Mouse (Mus musculus) 3134 (cell line): Measurements from ENCODE around the gene Mafg.
A peak's percentile ranks its signal among the peaks of the same experiment; 100 is the strongest.
"Not testable (repeated sequence)": the region's sequence is repeated elsewhere in the genome, so short reads cannot be mapped to it uniquely, and the experiment has no call there.

Experiments
- DNase-seq: peaks from one replicate; pipeline ENCODE4 v3.0.0-alpha.2; 2011; ENCODE audit warnings: low spot score; ENCODE audit not compliant: insufficient read length; ENCODE audit errors: extremely low read depth

Gene Mafg

DNA sequence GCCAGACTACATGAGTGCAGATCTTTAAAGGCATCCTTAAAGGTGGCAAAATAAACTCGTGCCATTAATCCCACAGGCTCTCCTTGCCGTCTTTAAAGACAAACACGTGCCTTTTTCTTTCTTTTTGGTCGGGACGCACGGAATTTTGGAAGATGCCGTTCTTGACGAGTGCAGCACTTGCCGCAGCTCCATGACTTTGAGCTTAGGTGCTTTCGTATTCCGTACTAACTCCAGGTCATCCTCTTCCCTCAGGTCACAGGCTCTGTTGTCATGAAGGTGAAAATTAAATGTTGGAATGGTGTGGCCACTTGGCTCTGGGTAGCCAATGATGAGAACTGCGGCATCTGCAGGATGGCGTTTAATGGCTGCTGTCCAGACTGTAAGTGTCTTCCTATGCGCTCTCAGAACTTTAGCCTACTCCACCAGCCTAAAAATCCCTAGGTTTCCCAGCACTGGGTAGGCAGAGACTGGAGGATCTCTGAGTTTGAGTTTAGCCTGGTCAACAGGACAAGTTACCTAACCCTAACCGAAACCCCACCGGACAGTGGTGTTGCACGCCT, 34.3 kb downstream of the Mafg start:
- no peak for DNase-seq

DNA sequence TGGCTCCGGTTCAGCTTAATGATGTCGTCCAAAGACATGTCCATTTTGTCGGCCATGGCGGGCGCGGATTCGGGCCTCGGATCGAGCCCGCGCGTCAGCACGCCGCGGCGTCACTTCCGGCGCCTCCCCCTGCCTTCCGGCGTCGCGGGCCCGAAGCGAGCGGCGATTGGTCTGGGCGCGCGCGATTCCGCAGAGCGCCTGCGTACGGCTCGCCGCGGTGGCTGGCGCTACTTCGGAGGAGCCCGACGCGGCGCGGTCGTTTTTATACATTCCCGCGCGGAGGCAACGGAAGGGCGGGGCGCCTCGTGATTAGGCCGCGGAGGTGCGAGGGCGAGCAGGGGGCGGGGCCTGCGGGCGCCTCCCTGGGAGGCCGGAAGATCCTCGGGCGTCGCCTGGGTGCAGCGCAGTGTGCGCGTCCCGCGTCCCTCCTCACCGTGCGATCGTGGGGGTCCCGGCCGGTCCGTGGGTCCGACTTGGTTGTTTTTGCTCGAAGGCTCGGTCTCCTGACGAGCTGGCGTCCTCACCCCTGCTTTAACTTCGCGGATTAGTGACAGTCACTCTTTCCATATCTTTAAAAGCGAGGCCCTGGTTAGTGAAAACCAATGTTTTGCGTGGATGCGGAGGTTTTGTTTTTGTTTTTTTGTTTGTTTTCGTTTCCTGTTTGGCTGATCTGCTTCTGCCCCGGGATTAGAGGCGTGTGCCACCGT, 35.0 kb downstream of the Mafg start, which contains the start of the genes Alyref and Anapc11:
Gene Alyref (minus strand): TSS at position 83 of the 707 bp plus-strand sequence.
Gene Anapc11 (plus strand): TSS at position 139 of the 707 bp plus-strand sequence.
- DNase-seq, result peak; percentile 98

DNA sequence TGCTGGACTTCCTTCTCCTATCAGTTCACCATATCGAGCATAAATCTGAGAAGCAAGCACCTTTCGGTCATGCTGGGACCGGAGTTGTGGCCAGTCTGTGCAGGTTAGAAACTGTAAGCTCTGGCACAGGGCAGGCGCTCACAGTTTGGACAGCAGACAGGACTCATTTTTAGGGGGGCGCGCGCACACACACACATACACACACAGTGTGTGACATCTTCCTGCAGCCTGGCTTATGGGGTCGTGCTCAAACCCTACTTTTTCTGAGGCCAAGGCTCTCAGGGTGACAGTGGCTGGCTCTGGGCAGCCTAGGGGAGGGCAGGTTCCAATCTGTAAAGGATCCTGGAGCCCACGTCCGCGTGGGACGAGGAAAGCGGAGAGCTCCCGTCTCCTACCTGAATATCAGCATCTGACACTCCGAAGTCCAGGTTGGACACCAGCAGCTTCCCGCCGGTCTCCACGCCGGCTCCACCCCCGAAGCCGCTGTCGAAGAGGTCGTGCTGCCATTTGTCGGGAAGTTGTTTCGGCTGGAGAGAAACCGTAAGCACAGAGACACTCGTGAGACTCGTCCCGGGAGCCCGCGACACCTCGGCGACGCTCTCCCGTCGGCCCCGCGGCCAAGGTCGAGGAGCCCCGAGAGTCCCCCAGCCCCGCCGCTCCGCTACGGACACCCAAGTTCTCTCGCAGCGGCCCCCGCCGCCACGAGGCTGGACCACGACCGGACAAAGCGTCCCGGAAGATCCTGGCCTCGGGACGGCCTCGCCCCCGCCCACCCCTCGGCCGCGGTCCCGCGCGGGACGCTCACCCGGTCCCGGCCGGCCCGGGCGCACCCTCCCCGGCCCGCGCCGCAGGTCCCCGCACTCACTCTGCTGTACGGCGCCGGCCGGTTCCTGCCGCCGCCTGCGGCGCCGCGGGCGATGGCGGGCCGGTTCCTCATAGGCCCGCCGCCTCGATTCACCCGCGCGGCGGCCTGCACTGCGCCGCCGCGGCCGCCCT, 35.9 kb downstream of the Mafg start:
- DNase-seq, result peak; percentile 64

DNA sequence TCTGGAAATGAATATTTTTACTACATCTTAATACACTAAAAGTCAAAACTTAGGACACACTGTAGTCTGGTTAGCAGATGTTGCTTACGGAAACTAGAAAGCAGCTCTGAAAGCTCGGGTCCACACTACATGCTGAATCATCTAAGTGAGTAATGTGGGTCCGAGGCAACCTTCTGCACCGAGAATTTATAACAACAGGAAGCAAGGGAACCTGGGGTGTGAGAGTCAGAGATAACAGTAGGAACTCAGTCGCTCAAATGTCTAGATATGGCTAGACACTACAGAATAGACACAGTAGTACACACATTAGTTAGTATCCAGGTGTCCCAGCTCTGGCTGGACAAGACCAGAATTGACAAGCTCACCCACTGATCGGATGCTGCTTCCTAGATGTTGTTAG, 44.9 kb downstream of the Mafg start:
- no peak for DNase-seq

DNA sequence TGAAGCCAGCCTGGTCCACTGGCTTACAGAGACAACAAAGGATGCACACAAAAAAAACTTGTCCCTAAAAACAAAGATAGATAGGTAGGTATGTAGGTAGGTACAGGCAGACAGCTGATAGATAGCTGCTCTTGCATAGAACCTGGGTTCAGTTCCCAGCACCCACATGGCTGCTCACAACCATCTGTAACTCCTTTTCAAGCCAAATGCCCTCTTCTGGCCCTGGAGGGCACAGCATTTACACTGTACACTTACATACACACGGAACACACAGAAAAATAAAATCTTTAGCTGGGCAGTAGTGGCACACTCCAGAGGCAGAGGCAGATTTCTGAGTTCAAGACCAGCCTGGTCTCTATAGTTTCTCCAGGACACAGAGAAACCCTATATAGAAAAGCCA, 49.5 kb downstream of the Mafg start:
- DNase-seq, result no peak

DNA sequence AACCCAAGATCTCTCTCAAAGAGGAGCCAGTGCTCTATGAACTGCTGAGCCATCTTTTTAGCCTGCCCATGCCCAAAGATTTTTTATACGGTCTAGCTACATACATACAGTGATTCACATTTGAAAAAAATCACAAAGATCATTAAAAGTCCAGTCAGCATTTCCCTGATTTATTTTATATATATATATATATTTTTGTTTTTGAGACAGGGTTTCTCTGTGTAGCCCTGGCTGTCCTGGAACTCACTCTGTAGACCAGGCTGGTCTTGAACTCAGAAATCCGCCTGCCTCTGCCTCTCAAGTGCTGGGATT, 50.5 kb downstream of the Mafg start:
- DNase-seq, result not testable (repeated sequence)

DNA sequence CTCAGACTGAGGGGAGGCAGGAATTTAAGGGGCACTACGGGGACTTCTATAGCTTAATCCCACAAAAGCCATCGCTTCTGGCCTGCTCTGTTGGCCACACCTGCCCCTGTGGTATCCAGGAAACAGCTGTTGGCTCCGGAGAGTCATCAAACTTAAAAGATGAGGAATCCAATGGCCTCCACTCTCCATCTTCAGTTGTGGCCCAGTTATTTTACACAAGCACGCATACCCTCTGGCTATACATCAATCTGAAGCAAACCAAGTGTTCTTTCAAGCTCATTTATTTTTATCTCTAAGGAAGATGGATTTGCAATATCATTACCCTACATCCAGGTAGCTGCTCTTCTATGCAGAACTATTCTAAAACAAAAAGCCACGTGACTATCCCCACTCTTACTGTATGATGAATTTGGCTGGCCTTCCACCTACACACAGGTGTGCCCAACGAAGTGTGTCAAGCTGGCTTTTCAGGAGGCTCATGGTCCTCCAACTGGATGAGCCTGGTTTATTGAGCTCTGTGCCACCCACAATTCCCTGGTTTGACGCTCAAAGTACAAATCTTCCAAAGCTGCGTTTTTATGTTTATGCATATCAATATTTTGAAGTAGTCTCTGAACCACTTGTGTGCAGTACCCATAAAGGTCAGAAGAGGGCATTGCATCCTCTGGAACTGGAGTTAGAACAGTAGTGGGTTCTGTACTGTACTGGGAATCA, 51.0 kb downstream of the Mafg start:
- no peak for DNase-seq

DNA sequence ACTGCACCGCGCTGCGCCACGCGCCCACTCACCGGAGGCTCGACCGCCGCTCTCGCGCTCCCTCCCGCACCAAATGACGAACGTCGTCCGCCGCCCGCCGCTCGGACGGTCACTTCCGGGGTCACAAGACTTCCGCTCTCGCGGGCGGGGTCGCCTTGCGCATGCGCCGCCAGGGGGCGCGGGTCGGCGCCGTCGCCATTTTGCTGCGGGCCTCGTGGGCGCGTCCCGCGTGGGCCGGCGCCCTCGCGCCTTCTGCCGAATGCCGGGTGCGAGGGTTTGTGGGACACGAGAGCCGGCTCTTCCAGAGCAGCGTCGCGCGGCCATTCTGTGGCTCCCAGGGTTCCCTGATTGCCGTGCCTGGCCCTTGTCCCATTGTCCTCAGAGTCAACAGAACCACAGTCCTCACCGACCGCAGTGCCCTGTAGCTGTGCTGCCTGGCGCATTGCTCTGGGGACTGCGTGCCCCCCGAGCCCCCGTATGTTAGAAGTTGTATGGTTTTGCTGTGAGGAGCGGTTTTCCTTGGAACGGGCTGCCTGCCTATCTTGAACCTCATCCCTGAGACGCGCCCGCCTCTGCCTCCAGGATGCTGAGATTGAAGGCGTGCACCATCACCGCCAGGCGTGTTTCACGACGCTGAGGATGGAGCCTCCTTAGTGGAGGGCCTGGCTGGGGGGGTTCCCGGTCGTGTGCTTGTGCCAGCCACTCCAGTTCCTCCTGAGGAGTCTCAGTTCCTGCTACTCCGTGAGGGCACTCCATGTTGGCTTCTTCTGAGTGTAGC, 51.7 kb downstream of the Mafg start, which contains the start of gene Arhgdia:
Gene Arhgdia (minus strand): TSS at position 135 of the 778 bp plus-strand sequence.
- DNase-seq, result peak; percentile 90

DNA sequence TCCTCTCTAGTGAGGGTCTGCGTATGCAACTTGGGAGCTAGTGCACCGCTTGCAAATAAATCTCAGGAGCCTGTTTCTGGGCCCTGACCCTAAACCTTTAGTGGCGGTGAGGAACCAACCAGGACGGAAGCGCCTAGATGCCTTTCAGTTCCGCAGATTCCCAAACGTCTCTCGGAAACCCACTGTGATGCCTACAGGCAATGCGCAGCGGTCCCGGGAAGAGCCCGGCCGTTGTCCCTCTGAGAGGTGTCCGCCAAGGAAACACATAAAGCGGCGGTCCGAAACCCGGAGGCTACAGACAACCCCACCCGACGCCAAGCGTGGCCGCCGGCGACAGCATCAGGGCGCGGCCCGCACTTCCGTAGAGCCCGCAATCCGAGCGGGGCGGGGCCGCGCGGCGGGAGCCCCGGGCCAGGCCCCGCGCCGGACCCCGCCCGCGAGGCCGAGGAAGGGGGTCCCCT, 52.5 kb downstream of the Mafg start:
- peak; percentile 66 for DNase-seq

DNA sequence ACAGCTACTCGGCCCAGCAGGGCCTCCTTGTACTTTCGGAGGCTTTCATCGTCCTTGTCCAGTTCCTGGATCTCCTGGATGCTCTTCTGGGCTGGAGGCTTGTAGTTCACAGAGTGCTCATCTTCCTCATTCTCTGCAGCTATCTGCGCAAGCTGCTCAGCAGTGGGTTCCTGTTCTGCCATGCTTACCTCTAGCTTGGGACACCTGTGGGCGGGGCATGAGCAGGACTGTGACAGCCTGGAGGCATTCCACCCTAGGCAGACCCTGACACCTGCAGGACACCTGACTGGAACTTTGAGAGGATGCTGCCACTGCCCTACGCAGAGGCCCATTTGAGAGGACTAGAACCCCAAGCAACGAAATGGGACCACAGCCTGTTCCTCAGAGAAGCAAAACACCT, 53.2 kb downstream of the Mafg start:
- no peak for DNase-seq

DNA sequence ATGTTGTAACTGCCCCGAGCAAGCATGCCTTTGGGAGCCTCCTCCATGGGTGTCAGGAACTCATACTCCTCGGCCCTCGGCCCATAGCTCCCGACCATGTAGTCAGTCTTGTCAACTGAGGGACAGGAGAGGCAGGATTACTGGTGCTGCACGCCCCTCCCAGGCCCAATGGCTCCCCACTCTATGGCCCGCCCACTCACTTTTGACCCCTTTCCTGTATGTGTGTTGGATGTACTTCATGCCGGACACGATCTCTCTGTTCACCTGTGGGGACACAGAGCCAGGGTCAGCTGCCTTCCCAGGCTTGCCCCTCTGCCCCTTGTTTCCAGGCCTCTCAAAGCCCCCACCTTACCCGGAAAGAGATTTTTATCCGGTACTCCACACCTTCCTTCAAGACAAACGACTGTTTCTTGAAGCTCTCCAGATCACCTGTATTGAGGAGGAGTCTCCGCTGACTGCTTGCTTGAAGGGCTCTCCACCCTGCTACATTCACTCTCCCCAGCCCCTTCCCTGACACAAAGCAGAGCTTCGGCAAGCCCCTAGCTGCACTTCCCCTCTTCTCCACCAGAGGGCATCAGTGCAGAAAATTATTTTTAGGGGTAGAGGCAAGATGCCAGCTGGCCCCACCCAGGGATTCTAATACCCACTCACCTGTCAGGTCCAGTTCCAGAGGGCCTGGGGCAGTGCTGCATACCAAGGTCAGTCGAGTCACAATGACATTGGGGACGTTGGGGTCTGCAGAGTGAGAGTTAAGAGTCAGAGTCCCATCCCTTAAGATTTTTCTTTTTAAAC, 53.9 kb downstream of the Mafg start:
- no peak for DNase-seq

DNA sequence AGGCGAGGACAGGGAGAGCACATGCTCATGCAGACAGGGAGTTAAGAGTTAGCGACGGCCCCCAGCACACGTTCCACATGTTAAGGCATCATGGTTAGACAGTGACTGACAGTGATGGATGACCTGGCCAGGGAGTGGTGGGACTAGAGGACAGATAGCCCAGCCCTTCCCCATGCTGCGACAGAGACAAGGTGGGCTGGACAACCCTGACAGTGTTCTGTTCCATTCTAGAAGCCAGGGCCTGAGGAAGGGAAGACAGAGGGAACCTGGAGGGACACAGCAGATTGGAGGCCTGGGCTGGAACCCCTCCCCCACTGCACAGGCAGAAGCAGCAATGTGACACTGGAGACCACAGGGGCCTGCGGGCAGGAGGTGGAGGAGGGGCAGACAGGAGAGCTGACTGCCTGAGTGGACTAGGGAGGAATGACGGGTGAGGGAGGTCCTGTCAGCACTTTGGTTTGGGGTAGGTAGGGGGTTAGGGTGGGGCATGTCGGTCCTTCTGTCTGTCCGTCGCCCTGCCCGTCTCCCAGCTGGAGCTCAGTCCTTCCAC, 54.6 kb downstream of the Mafg start:
- DNase-seq, result no peak

DNA sequence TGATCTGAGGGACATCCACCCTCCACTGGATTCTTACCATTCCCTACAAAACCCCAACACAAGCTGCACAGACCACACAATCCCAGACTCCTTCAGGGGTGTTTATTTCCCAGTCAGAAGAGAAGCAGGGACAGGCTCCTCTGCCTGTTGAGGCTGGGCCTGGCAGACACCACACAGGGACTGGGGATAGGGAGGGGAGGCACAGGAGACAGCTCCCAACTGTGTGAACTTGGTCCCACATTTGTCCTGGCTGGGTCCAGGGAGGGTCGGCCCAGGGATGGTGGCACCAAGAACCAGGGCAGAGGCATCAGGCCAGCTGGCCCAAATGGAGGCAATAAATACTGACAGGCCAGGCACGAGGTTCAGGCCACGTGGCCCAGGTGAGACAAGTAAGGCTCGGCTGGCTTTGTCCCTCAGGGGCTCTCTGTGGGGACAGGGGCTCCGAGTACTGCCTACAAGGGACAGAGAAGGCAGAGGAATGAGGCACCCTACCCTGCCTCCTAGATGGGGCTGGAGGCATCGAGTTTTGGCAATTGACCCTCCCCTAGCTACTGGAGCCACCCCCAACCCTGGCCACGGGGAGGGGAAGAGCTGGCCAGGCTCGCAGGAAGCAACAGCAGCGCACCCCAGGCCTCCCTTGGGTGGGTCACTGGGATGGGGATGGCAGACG, 55.2 kb downstream of the Mafg start:
- DNase-seq, result no peak

DNA sequence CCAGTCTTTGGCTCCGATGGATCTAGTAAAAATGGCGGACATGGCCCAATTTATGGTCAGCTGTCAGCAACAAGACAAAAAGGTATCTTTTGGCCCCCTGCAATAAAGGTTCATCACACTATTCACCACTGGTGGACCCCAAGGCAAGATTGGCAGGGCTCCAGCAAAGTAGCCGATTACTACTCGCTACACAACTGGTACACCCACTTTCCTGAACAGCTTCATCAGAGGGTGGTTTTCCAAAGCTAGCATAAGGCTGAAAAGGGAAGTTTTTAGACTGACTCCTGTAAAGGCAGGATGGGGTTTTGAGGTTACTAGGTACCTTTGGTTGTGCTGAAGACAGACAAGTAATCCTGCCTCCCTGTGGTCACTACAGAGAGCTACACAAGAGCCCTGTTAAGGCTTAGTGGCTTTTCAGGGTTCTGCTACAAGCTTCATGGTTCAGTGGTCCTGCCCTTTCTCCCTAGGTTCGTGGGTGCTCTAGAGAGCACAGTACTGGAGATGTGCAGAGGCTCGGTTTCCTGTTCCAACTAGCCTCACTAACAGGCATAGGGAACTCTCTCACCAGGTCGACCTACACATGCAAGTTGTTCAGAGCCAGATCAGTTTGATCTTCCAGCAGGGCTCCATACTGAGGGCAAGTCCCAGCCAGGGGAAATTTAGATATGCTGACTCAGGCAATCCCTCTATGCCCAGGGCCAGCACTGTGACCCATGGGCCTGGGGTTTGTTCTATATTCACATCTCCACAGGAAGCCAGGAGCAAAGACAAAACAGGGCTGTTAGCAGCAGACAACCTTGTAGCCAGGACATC, 56.0 kb downstream of the Mafg start:
- DNase-seq, result no peak

DNA sequence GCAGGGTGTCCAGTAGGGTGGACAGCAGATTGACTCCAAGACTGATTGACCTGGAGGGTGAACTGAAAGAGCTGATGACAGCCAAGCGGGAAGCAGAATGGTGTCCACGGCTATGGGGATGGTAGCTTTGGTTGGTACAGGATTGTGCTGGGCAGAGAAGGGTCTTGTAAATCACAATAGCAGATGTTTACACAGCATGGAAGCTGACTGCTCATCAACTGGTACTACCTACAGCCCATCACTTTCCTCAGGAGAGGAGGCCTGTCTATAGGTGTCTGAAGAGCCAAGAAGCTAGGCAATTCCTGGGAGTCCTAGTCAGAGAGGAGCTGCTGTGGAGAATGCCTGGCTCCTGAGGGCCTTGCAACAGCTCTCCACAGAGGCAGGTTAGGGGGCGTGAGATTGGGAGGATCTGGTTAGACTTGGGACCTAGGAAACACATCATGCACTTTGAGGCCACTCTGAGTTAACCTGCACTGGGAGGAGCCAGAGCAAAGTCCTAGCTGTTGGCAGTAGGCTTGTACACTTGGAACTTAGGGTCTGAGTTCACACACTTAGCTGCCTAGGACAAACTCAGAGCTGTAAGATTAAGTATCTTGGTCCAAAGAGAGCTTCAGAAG, 56.9 kb downstream of the Mafg start:
- no peak for DNase-seq

DNA sequence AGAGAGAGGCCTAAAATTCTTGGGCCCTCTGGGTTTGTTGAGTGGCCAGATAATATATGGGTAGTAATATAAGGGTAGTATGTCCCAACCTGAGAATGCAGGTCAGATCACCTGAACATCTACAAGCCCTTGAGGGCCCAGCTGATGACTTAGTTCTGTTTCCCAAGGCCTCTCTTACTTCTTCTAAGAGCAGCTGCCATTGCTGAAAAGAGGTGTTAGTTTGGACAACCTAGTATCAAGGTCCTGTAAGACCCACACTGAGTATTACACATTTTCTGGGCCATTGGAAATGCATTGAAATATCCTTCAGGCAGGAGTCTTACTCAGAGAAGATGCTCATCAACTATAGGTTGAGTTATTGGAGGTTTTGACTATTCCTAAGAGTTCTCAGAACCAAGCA, 57.5 kb downstream of the Mafg start:
- no peak for DNase-seq
